Mouse (Mus musculus) heart, adult 2 months (tissue): ENCODE data around the gene Glod4.

Experiments
- CTCF ChIP-seq: fragments of 200-600 bp; IDR thresholded peaks from 2 replicates; pipeline ENCODE4 v1.8.1; 2022; ENCODE audit warnings: antibody characterized with exemption, mild to moderate bottlenecking, moderate library complexity
- POLR2A ChIP-seq: fragments of 200-500 bp; IDR thresholded peaks from 2 replicates; pipeline ENCODE4 v1.6.1; 2011; ENCODE audit warnings: mild to moderate bottlenecking, low read depth, low read length, control low read depth; ENCODE audit not compliant: insufficient read depth

- no peak for TF ChIP-seq POLR2A
- TF ChIP-seq CTCF = no peak
Measured at GRCm38 (mm10) chr11:76267550-76267949, 24.0 kb upstream of the Glod4 start.
